Mouse (Mus musculus) testis, adult 10 weeks (tissue): ENCODE results near the gene Gm595. TPM values are rescaled to one million over a fixed set of nuclear protein-coding genes. Genes with fewer than 3 reads are reported as not detected.

Experiments
- polyA plus RNA-seq: library from polyadenylated mRNA; stranded (reverse); fragments of 350-450 nt; fragmentation: Illumina TruSeq; extraction: RNeasy Lipid Tissue Mini Kit (QIAGEN cat#74804); gene quantifications from one replicate; pipeline ENCODE4 v1.2.3, GENCODE M21; 2014; ENCODE audit warnings: low read depth, low replicate concordance

Gm595 gene
- 135 TPM for polyA plus RNA-seq

DNA sequence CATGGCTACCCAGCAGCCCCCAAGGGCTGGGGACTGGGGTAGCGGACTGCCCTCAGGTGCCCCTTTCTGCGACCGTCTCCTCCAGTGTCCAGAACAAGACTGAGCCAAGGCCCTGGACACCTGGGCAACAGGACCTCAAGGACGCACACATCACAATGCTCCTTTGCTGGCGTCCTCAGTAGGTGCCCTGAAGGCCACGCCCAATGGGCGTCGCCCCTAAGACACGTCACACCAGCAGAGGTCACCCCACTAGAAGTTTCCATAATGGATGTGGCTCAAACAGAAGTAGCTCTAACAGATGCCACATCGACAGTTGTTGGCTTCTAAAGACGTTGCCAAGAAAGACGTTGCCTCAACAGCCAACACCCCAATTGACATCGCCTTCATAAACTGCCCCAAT, at the start of gene Gm595:
Gene Gm595 (minus strand): TSS at position 101 of the 400 bp plus-strand sequence.

Other genes with a start within 250 kb of the Gm595 start
- not detected for gene Gpr119, start 203.2 kb downstream of the Gm595 start, polyA plus RNA-seq
- 6.0 TPM for gene Rbmx2, start 182.7 kb downstream of the Gm595 start, polyA plus RNA-seq